Mouse (Mus musculus): ENCODE results near the gene Greb1.

Gene Greb1

DNA sequence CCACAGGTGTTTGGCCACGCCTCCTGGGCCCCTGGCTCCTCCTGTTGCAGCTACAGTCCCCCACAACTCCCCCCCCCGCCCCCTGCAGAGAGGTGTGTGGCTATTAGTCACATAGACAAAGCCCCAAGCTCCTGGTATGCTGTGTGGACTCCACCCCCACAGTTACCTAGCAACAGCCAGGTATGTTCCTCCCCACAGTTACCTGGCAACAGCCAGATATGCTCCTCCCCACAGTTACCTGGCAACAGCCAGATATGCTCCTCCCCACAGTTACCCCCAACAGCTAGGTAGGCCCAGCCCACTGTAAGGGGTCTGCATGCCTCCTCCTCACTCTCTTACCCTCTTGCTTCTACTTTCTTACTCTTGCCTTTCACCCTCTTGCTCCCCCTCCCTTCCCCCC lies 135.7 kb downstream of the Greb1 start:
- DNase-seq = no peak

DNA sequence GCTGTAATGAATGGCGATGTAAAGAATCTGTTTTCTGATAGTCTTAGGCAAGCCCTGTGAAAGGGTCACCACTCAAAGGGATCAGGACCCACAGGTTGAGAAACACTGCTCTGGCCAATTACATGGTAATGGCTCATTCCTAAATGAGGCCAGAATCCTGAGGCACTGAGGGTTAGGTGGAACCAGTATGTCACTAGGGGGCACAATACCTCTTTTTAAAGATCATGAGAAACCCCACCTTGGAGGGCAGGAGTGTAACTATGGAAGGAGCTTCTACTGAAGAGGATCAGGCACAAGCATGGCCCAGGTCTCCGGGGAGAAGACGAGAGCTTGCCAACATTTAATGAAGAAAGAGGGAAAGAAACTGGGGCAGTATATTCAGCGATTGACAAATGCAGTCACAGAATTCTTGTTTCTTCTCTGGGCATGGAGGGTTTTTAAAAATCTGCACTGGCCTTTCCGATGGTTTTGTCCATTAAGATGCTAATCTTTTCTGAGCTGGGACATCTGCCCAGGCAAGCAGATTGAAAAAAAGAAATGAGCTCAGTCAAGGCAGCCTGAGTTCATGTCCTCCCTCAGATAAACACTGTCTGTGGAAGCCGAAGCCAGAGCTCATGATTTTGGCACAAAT lies 137.6 kb downstream of the Greb1 start:
- DNase-seq = no peak

DNA sequence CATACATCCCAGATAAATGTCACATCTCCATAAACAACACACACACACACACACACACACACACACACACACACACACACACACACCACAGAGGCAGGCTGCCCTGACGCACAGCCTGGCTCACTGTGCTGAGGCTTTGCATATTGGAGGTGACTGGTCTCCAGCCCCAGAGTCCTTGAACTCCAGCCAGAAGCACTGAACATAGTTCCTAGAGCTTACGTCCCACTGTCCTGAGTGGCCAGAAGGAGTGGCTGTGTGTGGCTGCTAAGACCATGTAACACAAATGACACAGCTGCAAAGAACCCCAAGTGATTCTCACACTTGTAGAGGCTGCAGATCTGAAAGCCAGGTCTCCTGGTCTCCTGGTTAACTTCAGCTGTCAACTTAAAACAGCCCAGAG lies 138.8 kb downstream of the Greb1 start:
- DNase-seq = no peak

DNA sequence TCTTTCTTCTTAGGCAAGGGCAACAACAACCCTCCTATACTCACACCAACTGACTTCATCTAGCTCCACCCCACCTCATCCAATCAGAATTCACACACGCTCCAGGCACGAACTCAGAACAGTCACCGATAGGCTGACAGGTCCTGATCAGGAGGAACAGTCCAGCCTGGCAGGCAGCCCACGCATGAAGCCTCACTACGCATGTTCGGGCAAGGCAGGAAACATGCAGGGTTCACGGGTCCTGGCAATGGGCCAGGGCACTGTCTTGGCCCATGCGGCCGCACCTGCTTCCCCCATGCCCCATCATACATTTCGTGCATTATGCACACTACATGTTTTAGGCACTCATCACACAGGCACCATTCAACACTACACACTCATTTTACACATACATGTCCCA lies 139.2 kb downstream of the Greb1 start:
- no peak for DNase-seq

DNA sequence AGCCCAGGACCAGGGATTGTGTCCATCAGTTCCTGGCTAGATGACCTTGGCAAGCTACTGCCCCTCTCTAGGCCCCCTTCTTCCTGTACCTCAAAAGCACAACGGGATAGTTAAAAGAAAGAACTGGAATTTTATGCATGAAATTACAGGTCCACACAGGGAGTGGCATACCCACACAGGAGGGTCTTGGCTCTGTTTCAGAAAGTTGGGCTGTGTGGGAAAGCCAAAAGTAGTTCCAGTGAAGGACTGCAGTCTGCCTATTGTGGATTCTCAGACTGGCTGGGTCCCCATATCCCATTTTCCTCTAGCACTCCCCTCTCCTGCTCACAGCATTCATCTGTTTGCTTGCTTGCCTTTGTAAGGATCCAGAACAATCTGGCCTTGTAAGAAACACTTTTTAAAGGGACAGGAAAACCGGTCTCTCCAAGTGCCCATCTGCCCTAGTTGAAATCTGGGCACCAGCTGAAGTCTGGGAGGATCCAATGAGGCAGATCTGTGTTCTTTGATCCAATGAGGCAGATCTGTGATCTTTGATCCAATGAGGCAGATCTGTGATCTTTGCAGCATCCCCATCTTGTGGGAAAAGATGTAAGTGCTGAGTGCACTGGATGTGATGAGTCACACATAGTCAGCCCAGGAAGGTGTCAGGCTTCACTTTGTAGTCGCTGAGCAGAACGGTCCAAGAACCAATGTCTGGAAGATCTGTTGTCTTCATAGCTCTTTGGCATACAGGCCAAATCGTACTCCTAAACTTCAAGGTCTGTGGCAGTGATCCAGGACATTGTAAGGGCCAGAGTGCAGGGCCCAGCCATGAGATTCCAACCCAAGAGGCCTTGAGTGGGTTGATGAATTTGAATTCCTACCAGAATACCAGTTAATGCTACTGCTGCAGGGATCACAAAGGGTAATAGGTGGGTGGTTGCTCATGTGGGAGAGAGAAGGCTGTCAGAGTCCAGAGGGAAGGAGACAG lies 143.5 kb downstream of the Greb1 start:
- DNase-seq = no peak

DNA sequence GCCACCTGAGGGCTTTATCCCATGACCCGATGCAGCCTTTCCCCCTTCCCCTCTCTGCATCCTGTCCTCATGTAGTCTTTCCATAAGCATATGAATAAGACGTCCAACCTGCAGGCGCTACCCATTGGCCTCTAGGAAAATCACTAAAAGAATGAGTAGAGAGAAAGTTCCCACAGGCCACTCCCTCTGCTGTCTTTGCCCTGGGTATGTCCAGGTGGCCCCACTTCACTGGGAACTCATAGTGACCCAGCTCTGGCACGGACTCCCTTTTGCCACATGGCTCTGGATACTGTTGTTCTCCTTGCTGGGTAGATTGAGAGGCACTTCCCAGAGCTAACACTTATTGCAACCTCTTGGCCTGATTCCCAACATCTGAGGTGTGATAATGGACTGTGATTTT lies 145.1 kb downstream of the Greb1 start:
- no peak for DNase-seq

DNA sequence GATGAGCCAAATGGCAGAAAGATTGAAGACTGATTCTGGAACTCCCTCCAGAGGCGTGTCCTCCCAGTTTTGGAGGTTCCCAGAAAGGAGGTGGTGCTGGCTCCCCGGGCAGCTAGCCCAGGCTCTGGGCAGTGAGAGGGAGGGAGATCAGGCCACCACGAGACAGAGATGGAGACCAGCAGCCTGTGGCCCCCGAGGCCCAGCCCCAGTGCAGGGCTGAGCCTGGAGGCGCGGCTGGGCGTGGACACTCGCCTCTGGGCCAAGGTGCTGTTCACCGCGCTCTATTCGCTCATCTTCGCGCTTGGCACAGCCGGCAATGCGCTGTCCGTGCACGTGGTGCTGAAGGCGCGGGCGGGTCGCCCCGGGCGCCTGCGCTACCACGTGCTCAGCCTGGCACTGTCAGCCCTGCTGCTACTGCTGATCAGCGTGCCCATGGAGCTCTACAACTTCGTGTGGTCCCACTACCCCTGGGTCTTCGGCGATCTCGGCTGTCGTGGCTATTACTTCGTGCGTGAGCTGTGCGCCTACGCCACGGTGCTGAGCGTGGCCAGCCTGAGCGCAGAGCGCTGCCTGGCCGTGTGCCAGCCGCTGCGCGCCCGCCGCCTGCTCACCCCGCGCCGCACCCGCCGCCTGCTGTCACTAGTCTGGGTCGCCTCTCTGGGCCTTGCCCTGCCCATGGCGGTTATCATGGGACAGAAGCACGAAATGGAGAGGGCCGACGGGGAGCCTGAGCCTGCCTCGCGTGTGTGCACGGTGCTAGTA lies 147.2 kb downstream of the Greb1 start, which contains the start of gene Ntsr2:
Gene Ntsr2, plus strand, starts transcription at position 51 of the 762 bp plus-strand sequence.
- peak; percentile 63 for DNase-seq

DNA sequence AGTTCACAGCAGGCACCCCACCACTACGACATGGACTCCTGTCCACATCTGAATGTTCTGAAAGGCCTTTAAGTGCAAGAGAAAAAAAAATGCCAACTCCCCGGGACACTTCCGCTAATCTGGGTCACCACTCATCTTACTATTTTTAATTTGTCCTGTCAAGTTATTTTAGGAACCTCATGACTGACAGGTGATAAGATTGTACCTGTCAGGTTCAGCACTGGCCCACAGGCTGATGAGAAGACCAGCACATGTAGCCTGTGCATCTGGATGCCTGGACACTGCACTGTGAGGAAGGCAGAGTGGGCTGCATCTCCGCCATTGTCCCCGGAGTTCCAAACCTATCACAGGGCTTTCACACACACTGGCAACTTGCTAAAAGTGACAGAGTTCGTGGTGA lies 150.9 kb downstream of the Greb1 start:
- DNase-seq = no peak

DNA sequence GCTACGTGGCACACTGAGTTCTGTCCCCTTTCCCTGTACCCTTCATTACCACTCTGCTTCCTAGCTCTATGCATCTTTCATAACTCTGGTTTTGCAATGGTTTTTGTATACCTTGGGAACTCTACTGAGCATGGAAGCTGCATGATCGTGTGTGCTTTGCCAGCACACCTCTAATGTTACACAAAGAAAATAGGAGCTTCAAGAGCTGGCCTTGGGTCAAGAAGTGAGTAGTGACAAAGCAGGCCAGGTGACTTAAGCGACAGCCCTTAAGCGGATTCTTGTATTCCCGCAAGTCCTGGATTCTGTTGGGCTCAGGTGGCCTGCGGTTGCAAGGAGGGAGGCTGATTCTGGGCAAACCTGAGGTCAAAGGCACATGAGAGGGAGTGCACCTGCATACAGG lies 152.4 kb downstream of the Greb1 start:
- no peak for DNase-seq

DNA sequence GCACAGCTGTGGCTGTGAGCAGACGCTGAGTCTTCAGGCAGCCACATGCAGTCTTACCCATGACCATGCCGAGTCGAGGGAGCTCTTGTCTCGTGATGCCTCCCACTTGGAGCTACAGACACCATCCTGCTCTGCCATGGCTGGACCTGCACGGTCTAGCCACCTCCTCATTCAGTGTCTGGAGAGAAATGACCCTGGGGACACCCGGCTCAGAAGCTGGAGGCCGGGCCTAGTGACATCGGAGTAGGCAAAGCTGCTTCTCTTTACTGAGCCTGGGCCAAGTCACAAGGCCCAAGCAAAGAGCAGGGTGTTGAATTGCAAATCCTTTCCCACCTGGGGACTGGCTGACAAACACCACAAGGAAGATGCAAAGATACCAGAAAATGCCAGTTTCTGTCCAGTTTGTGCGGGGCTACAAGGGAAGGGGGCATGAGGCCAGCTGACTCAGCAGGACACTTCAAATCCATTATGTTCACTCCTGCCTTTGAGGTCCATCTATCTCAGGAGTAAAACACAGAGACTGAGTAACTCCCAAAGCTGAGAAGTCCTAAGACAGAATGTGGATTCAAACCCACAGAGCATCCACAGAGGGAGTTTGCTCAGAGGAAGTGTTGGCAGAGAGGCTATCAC lies 153.8 kb downstream of the Greb1 start:
- DNase-seq = no peak

DNA sequence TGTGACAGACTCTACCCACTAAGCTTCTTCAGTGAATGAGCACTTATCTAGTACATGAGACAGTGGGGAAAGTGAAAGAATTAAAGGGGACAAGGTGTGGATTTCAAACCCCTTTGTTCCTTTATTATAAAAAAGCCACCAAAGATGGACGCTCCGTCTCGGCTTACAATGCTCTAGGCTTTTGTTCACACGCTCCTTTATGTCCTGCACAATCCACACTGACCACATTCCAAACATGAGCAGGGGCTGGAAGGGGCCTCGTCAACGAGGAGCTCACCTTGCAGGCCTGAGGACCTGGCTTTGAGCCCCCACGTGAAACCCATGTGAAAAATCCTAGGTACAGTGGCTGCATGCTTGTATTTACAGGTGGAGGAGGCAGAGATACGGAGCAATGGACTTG lies 156.0 kb downstream of the Greb1 start:
- no peak for DNase-seq

DNA sequence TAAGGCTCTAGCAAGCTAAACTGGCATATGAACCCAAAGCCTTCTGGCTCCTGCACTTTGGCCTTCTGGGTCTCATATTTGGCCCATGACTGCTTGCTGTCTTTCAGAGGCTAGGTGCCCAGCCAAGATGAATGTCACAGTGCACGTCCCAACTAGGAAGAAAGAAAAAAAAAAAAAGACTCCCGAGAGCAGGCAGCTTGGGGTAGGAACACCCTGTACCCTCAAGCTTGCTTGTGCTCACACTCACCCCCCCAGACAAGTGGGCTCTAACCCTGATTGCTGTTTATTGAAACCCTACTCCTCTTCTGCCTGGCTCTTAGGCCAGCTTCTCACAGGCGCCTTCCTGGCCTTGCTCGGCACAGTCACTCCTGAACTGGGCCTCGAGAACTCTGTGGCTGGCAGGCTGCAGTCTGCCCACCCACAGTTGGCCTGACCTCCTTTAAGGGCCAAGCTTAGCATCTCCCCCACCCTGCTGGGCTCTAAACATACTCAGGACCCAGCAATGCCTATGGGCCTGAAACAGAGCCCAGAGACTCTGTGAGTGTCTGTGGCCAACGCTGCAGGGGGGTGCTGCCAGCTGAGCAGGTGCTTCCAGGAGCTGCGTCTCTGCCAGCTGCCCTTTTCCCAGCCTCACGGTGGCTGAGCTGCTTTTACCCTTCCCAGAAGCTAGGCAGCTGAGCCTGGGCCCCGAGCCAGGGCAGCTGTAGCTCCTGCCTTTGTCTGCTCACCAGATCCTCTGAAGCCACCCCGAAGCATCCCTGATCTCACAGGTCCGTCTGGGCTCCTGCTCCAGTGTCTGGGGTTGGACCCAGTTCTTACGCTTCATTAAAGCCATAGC lies 157.0 kb downstream of the Greb1 start:
- DNase-seq = no peak

DNA sequence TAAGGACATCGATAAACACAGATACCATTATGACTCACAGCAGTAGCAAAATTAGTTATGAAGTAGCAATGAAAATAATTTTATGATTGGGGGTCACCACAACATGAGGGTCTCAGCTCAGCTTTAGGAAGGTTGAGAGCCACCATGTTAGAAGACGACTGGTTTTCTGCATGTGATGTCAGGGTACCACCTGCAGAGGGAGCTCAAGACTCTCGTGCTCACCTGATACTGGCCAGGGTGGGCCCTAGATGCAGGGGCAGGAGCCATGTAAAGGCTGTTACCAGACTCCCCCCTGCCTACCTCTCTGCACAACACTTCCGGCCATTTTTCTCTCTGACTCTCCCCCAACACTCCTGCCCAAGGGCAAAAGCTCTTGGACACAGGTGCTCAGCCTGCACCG lies 158.7 kb downstream of the Greb1 start:
- peak; percentile 26 for DNase-seq

DNA sequence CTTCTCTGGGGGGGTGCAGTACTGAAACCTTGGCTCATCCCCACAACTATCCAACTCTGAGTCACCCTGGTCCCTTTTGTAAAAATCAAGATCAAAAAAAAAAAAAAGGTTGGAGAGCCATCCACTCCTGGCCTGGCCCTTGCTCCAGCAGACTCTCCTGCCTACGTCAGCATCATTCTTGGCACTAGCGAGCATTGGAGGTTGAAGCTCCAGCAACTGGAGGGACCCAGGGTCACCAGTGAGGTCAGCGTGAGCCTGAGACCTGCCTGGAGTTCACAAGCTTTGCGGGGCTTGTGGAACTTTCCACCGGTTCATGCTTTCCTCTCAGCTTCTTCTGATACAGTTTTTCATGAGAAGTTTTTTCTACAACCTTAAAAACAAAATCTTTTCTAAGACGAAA lies 160.6 kb downstream of the Greb1 start:
- DNase-seq = no peak

DNA sequence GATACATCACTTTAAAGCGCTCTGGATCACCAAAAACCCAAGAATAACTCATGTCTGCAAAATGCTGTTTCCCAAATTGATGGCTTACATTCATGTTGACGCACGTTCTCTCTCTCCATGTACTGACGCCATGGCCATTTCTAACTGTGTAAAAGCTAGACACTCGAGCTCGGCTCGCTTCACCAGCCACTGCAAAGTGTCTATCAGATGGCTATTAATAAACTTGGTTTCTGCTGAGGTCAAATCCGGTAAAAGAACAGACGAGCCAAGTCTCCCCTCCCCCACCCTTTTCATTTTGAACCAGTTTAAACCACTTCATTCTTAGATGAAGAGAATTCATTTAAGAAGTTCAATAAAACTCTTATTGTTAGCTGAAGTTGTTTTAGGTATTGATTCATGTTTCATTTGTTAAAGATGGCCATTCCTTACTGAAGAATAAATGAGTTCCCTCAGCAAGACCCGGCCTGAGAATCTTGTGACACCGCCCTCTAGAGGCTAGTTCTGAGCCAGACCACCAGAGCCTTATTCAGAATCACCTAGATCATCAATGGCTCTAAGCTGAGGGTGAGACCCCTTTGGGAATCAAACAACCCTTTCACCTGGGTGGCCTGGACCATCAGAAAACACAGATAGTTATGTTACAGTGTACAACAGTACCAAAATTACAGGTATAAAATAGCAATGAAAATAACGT lies 161.5 kb downstream of the Greb1 start:
- DNase-seq = peak; percentile 26

DNA sequence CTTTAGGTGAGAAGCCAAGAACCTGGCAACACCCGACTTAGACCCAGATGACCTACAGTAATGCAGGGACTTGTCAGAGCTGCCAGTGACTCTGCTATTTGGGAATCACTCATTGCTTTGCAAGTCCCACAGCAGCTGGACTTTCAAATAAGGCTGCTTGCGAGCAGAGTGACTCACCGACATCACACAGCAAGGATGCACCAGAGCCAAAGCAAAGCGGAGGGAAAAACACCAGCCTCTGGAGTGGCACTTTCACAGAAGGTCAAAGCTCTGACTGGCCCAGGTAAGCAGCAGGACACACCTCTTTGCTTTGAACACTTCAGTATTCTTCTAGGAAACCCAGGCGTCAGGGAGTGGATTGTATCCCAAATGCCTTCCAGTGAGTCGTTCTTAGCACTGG lies 164.9 kb downstream of the Greb1 start:
- no peak for DNase-seq

DNA sequence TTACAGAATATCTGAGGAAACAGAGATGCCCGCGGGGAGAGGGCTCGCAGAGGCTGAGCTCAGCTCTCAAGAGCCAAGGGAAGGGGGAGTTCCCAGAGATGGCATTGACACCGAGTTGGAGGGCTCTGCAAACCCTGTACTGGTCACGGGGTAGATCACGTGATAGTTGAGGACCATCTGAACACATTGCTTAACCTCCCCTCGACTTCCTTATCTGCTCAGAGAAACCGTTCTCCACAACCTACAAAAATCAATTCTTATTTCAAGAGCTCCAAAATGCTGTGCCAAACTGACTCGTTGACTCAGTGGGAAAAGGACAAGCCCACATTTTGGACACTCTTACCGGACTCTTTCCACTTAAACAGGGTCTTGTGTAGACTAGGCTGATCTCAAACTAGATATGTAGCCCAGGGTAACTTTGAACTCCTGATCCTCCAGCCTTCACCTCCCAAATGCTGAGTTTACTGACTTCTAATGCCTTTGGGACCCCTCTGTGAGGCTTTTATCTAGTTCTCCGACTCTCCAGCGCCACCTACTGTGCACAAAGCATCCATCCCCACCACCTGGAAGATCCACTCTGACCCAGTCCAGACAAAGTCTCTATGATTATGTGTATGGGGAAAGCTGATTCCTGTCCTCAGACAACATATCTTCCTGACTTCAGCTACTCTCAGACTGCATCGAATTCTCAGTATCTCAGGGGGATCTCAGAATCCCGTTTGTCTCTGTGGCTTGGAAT lies 166.4 kb downstream of the Greb1 start:
- peak; percentile 74 for DNase-seq

DNA sequence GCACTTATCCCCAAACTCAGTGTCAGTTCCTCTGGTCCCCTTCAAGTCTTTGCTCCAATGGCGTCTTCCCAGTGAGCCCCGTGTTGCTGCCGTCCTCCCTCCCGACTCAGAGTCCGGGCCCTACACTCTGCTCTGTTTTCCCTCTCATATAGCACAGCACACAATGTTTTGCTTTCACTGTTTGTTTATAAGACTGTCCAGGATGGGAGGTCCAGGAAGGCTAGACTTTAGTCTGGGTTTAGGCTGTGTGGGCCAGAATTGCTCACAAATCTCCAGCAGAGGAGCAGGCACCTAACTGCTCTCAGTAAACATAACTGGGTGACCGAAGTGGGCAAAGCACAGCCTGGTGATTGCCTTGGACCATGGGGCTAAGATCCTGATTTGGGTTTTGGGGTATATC lies 167.5 kb downstream of the Greb1 start:
- no peak for DNase-seq

DNA sequence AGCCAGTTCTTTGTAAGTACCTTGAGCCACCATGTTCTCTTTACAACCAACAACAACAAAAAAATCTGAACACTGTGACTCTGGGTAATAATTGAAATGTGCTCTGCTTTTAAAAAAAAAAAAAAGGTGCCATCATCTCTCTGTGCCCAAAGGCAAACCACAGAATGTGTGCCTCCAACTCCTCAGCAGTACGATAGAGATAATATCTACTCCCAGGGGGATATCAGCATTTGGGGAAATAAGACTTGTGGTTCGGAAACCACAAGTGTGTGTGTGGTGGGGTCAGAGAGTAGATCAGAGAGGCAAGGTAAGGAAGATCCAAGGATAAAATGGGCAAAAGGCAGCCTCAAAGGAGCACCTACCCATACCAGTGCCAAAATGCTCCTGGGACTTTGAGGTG lies 169.3 kb downstream of the Greb1 start:
- no peak for DNase-seq

DNA sequence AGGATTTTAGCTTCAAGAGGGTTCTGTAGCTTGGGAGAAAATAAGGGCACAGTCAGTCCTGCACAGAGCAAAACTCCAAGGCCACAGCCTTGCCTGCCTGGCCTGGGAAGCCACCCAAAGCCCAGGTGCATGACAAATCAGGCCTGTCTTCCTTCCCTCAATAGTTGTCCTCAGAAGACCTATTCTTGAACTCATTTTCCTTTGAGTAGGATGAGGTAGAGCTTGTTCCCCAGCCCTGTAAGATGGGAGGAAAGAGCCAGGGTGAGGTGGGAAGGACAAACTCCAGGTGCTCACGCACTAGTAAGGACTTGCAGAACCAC lies 169.9 kb downstream of the Greb1 start:
- no peak for DNase-seq
